Mouse (Mus musculus): ENCODE measurements around the gene Optc.

- TF ChIP-seq EP300 (optimal IDR thresholded peaks at IDR 0.05) (no peak), CTCF (IDR thresholded peaks at IDR 0.05; ENCODE audit: low read depth) (no peak)
Measured at GRCm38 (mm10) chr1:133886431-133886830, 21.4 kb downstream of the Optc start.

Measured in stomach, postnatal 0 days (tissue).